Comparison of ENCODE assay signal across 24 mouse cellular contexts in the genomic region with DNA sequence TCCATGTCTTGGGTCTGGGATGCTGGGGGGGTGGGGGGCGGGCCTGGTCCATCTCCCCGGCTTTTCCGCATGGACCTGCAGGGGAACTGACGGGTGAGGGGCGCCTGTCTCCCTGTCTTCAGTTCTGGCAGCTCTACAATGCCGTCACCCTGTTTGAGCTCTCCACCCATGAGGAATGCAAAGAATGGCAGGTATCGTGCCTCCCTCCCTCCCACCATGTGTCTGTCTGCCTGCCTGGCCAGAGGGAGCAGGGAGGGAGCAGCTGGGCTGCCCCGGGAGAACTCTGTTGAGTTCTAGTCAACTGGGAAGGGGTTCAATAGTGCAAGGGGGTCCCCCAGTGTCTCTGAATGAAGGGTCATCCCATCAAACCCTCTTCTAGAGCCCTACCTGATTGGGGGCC. TPM values are rescaled to one million over a fixed set of nuclear protein-coding genes. Genes with fewer than 3 reads are reported as not detected.
A peak's percentile ranks its signal among the peaks of the same experiment; 100 is the strongest.
DNase-seq lines count a peak whose midpoint lies in the region; ATAC-seq lines count a peak whose summit lies in the region.
"Had no signal": no experiment of that assay in that cellular context is flagged by ENCODE, and none has a peak within 500 bp of the region (broad histone marks: within the 10 kb centered on the region; RNA-seq: fewer than 3 reads in every experiment).

No protein-coding gene starts in this region.

- H3K4me1 ChIP-seq in kidney, embryonic 16.5 days (ENCODE audit: insufficient read depth, low read length): peaks cover 3% of the 10 kb centered on the region; the same call in 1 of the 2 replicates
- 0 out of 2 replicates have a peak, but pooled peaks cover 13% of the 10 kb centered on the region for H3K4me1 ChIP-seq in kidney, embryonic 15.5 days
- H3K4me1 ChIP-seq in lung, embryonic 15.5 days: peaks cover 27% of the 10 kb centered on the region
- peaks cover 19% of the 10 kb centered on the region for H3K4me1 ChIP-seq in lung, embryonic 16.5 days (replicated peaks; ENCODE audit: control insufficient read depth, insufficient read depth, low read length)
- 0 out of 2 replicates have a peak, but pooled peaks cover under 1% of the 10 kb centered on the region for H3K4me1 ChIP-seq in hindbrain, embryonic 14.5 days (replicated peaks; ENCODE audit: control insufficient read depth, insufficient read depth, low read length)

- no peaks in the 10 kb centered on the region for H3K27me3 ChIP-seq in kidney, embryonic 16.5 days (ENCODE audit: insufficient read depth, low read length)
- H3K27me3 ChIP-seq in kidney, embryonic 15.5 days: no peaks in the 10 kb centered on the region
- no peaks in the 10 kb centered on the region for H3K27me3 ChIP-seq in lung, embryonic 15.5 days
- H3K27me3 ChIP-seq in lung, embryonic 16.5 days (ENCODE audit: control insufficient read depth, insufficient read depth, low read depth, low read length): no peaks in the 10 kb centered on the region
- H3K27me3 ChIP-seq in hindbrain, embryonic 14.5 days (ENCODE audit: control insufficient read depth, insufficient read depth, low read length): no peaks in the 10 kb centered on the region
- H3K27me3 ChIP-seq: forebrain, embryonic 12.5 days; hindbrain, embryonic 12.5 days; liver, embryonic 12.5 days; midbrain, embryonic 13.5 days; neural tube, embryonic 13.5 days had no signal

- no peak overlapping the region for H3K27ac ChIP-seq in kidney, embryonic 16.5 days (ENCODE audit: low read length)
- H3K27ac ChIP-seq in kidney, embryonic 15.5 days: no peak overlapping the region
- peak overlapping the region; percentile 69; the same call in 1 of the 2 replicates for H3K27ac ChIP-seq in lung, embryonic 15.5 days
- H3K27ac ChIP-seq in lung, embryonic 16.5 days (ENCODE audit: low read length): no peak overlapping the region
- no peak overlapping the region for H3K27ac ChIP-seq in hindbrain, embryonic 14.5 days
- H3K27ac ChIP-seq: forebrain, embryonic 12.5 days; heart, adult 2 months; hindbrain, embryonic 12.5 days; midbrain, embryonic 13.5 days; neural tube, embryonic 13.5 days had no signal

- H3K4me3 ChIP-seq in kidney, embryonic 16.5 days (ENCODE audit: low read length): no peak overlapping the region
- H3K4me3 ChIP-seq in kidney, embryonic 15.5 days (replicated peaks): no peak overlapping the region
- no peak overlapping the region for H3K4me3 ChIP-seq in lung, embryonic 15.5 days
- H3K4me3 ChIP-seq in lung, embryonic 16.5 days (ENCODE audit: low read length): no peak overlapping the region
- H3K4me3 ChIP-seq in hindbrain, embryonic 14.5 days (replicated peaks; ENCODE audit: low read length): no peak overlapping the region
- H3K4me3 ChIP-seq: forebrain, embryonic 12.5 days; heart, adult 2 months; hindbrain, embryonic 12.5 days; liver, embryonic 12.5 days; midbrain, embryonic 13.5 days; neural tube, embryonic 13.5 days had no signal

- H3K36me3 ChIP-seq in kidney, embryonic 16.5 days (ENCODE audit: insufficient read depth, low read length): 0 out of 2 replicates have a peak, but pooled peaks cover 5% of the 10 kb centered on the region
- no peaks in the 10 kb centered on the region for H3K36me3 ChIP-seq in kidney, embryonic 15.5 days
- no peaks in the 10 kb centered on the region for H3K36me3 ChIP-seq in lung, embryonic 15.5 days
- no peaks in the 10 kb centered on the region for H3K36me3 ChIP-seq in lung, embryonic 16.5 days (ENCODE audit: control insufficient read depth, insufficient read depth, low read length)
- H3K36me3 ChIP-seq in hindbrain, embryonic 14.5 days (replicated peaks; ENCODE audit: control insufficient read depth, insufficient read depth): no peaks in the 10 kb centered on the region
- H3K36me3 ChIP-seq: forebrain, embryonic 12.5 days; hindbrain, embryonic 12.5 days; midbrain, embryonic 13.5 days; neural tube, embryonic 13.5 days had no signal

- no peak for DNase-seq in lung, postnatal 10 days
- no peak for DNase-seq in hindbrain, embryonic 14.5 days (ENCODE audit: low spot score)
- no peak for DNase-seq in cerebellum, adult 8-10 months
- DNase-seq: adrenal gland, adult 8-10 months; cerebellum, adult 2 months; forebrain, postnatal 0 days; heart, adult 2 months; heart, postnatal 36 days; layer of hippocampus, postnatal 36 days; left cerebral cortex, postnatal 4 days; liver, postnatal 0 days; right cerebral cortex, postnatal 14 days had no signal

- WGBS in kidney, embryonic 16.5 days: 64% methylated on average over 8 of the region's 8 CpGs
- 72% methylated on average over 8 of the region's 8 CpGs for WGBS in kidney, embryonic 15.5 days
- WGBS in lung, embryonic 15.5 days: 52% methylated on average over 8 of the region's 8 CpGs
- WGBS in lung, embryonic 16.5 days: 63% methylated on average over 8 of the region's 8 CpGs
- 64% methylated on average over 8 of the region's 8 CpGs for WGBS in hindbrain, embryonic 14.5 days

- no peak overlapping the region for H3K4me2 ChIP-seq in kidney, embryonic 16.5 days (replicated peaks; ENCODE audit: low read depth, low read length)
- no peak overlapping the region for H3K4me2 ChIP-seq in kidney, embryonic 15.5 days
- H3K4me2 ChIP-seq in lung, embryonic 15.5 days: peak overlapping the region; percentile 31; the same call in 1 of the 2 replicates
- peak overlapping the region; percentile 36 for H3K4me2 ChIP-seq in lung, embryonic 16.5 days (ENCODE audit: low read depth, low read length)
- no peak overlapping the region for H3K4me2 ChIP-seq in hindbrain, embryonic 14.5 days (replicated peaks)
- H3K4me2 ChIP-seq: forebrain, embryonic 12.5 days; hindbrain, embryonic 12.5 days; liver, embryonic 12.5 days; midbrain, embryonic 13.5 days; neural tube, embryonic 13.5 days had no signal

- H3K9ac ChIP-seq in kidney, embryonic 16.5 days (replicated peaks; ENCODE audit: low read length): no peak overlapping the region
- H3K9ac ChIP-seq in kidney, embryonic 15.5 days: no peak overlapping the region
- no peak overlapping the region for H3K9ac ChIP-seq in lung, embryonic 15.5 days
- no peak overlapping the region; the same call in 1 of the 2 replicates for H3K9ac ChIP-seq in lung, embryonic 16.5 days (ENCODE audit: low read length)
- no peak overlapping the region for H3K9ac ChIP-seq in hindbrain, embryonic 14.5 days
- H3K9ac ChIP-seq: forebrain, embryonic 12.5 days; forebrain, postnatal 0 days; hindbrain, embryonic 12.5 days; liver, embryonic 12.5 days; liver, postnatal 0 days; midbrain, embryonic 13.5 days; neural tube, embryonic 13.5 days had no signal

- ATAC-seq in kidney, embryonic 16.5 days (ENCODE audit: low FRiP score, low TSS enrichment): peak; percentile 37; the same call in 1 of the 2 replicates
- no peak for ATAC-seq in kidney, embryonic 15.5 days (replicated peaks; ENCODE audit: low FRiP score)
- peak; percentile 31; the same call in 1 of the 2 replicates for ATAC-seq in lung, embryonic 15.5 days (ENCODE audit: borderline replicate concordance, extremely low read depth, low FRiP score, low TSS enrichment)
- ATAC-seq in lung, embryonic 16.5 days (ENCODE audit: low read depth): peak; percentile 48; the same call in 1 of the 2 replicates
- ATAC-seq in hindbrain, embryonic 14.5 days (ENCODE audit: low FRiP score): no peak
- ATAC-seq: activated CD4-positive, CD25-positive, alpha-beta regulatory T cell, adult 4 months; CD4-positive, CD25-positive, alpha-beta regulatory T cell, adult 4 months; forebrain, postnatal 0 days; intestine, embryonic 16.5 days; liver, embryonic 12.5 days; liver, postnatal 0 days; midbrain, embryonic 13.5 days had no signal

- no peaks in the 10 kb centered on the region for H3K9me3 ChIP-seq in kidney, embryonic 16.5 days (ENCODE audit: low read length)
- H3K9me3 ChIP-seq in kidney, embryonic 15.5 days (replicated peaks): no peaks in the 10 kb centered on the region
- H3K9me3 ChIP-seq in lung, embryonic 15.5 days: no peaks in the 10 kb centered on the region
- H3K9me3 ChIP-seq in lung, embryonic 16.5 days (ENCODE audit: control insufficient read depth, low read length): no peaks in the 10 kb centered on the region
- H3K9me3 ChIP-seq in hindbrain, embryonic 14.5 days (ENCODE audit: control insufficient read depth, low read length): no peaks in the 10 kb centered on the region
- H3K9me3 ChIP-seq: forebrain, embryonic 12.5 days; hindbrain, embryonic 12.5 days; liver, embryonic 12.5 days; midbrain, embryonic 13.5 days; neural tube, embryonic 13.5 days had no signal

RNA-seq across cellular contexts. Expression of a gene that starts 16.4 kb away (rescaled TPM):
- polyA plus RNA-seq in kidney, embryonic 16.5 days (2015; fragmentation: Nextera tagmentation; extraction: Ambion mirVana): 3.2 and 3.8 TPM in 2 replicates
- polyA plus RNA-seq in kidney, embryonic 15.5 days (2015; fragmentation: Nextera tagmentation; extraction: Ambion mirVana): 3.0 and 3.6 TPM in 2 replicates
- 2.7 and 2.8 TPM in 2 replicates for polyA plus RNA-seq in lung, embryonic 15.5 days (2015; fragmentation: Nextera tagmentation; extraction: Ambion mirVana)
- polyA plus RNA-seq in lung, embryonic 16.5 days (2015; fragmentation: Nextera tagmentation; extraction: Ambion mirVana): 5.3 and 5.6 TPM in 2 replicates
- polyA plus RNA-seq in hindbrain, embryonic 14.5 days (2014; fragmentation: Nextera tagmentation; extraction: Ambion mirVana): 13.0 and 17.5 TPM in 2 replicates

RNA-seq across cellular contexts. Expression of a gene that starts 25.9 kb away (rescaled TPM):
- polyA plus RNA-seq in kidney, embryonic 16.5 days (2015; fragmentation: Nextera tagmentation; extraction: Ambion mirVana): 8.4 and 11.0 TPM in 2 replicates
- 11.0 and 11.1 TPM in 2 replicates for polyA plus RNA-seq in kidney, embryonic 15.5 days (2015; fragmentation: Nextera tagmentation; extraction: Ambion mirVana)
- 8.7 and 9.2 TPM in 2 replicates for polyA plus RNA-seq in lung, embryonic 15.5 days (2015; fragmentation: Nextera tagmentation; extraction: Ambion mirVana)
- polyA plus RNA-seq in lung, embryonic 16.5 days (2015; fragmentation: Nextera tagmentation; extraction: Ambion mirVana): 8.4 and 9.1 TPM in 2 replicates
- 12.6 and 12.7 TPM in 2 replicates for polyA plus RNA-seq in hindbrain, embryonic 14.5 days (2014; fragmentation: Nextera tagmentation; extraction: Ambion mirVana)

RNA-seq across cellular contexts. Expression of a gene that starts 47.9 kb away (rescaled TPM):
- polyA plus RNA-seq in kidney, embryonic 16.5 days (2015; fragmentation: Nextera tagmentation; extraction: Ambion mirVana): 16.8 and 20.0 TPM in 2 replicates
- 15.3 and 19.2 TPM in 2 replicates for polyA plus RNA-seq in kidney, embryonic 15.5 days (2015; fragmentation: Nextera tagmentation; extraction: Ambion mirVana)
- polyA plus RNA-seq in lung, embryonic 15.5 days (2015; fragmentation: Nextera tagmentation; extraction: Ambion mirVana): 12.8 and 14.0 TPM in 2 replicates
- polyA plus RNA-seq in lung, embryonic 16.5 days (2015; fragmentation: Nextera tagmentation; extraction: Ambion mirVana): 12.4 and 14.5 TPM in 2 replicates
- 13.0 and 14.0 TPM in 2 replicates for polyA plus RNA-seq in hindbrain, embryonic 14.5 days (2014; fragmentation: Nextera tagmentation; extraction: Ambion mirVana)

RNA-seq across cellular contexts. Expression of a gene that starts 53.1 kb away (rescaled TPM):
- polyA plus RNA-seq in kidney, embryonic 16.5 days (2015; fragmentation: Nextera tagmentation; extraction: Ambion mirVana): 86.9 and 87.9 TPM in 2 replicates
- polyA plus RNA-seq in kidney, embryonic 15.5 days (2015; fragmentation: Nextera tagmentation; extraction: Ambion mirVana): 82.5 and 90.5 TPM in 2 replicates
- 85.3 and 88.7 TPM in 2 replicates for polyA plus RNA-seq in lung, embryonic 15.5 days (2015; fragmentation: Nextera tagmentation; extraction: Ambion mirVana)
- 87.0 and 91.8 TPM in 2 replicates for polyA plus RNA-seq in lung, embryonic 16.5 days (2015; fragmentation: Nextera tagmentation; extraction: Ambion mirVana)
- 59.1 and 66.8 TPM in 2 replicates for polyA plus RNA-seq in hindbrain, embryonic 14.5 days (2014; fragmentation: Nextera tagmentation; extraction: Ambion mirVana)

Comparison
In these comparisons a context has a peak if more than half of its experiments do, and no peak if none do; other contexts are left out.
1. ATAC-seq: peak in kidney, embryonic 16.5 days (single experiment), lung, embryonic 15.5 days (single experiment) and lung, embryonic 16.5 days (single experiment); none in kidney, embryonic 15.5 days (single experiment) and hindbrain, embryonic 14.5 days (single experiment).
2. H3K4me2 ChIP-seq: peak in lung, embryonic 15.5 days (single experiment) and lung, embryonic 16.5 days (single experiment); none in kidney, embryonic 16.5 days (single experiment), kidney, embryonic 15.5 days (single experiment) and hindbrain, embryonic 14.5 days (single experiment).